Comparison of ENCODE assay signal across 20 mouse cellular contexts in genomic region chr19:40336694-40337093, GRCm38 (mm10).
"Had no signal": no experiment of that assay in that cellular context is flagged by ENCODE, and none has a peak within 500 bp of the region (broad histone marks: within the 10 kb centered on the region; RNA-seq: fewer than 3 reads in every experiment).

No protein-coding gene starts in this region.

- H3K4me2 ChIP-seq: lung, embryonic 15.5 days; midbrain, embryonic 13.5 days; neural tube, embryonic 12.5 days; neural tube, embryonic 15.5 days had no signal

- H3K4me1 ChIP-seq: lung, embryonic 15.5 days; midbrain, embryonic 13.5 days; neural tube, embryonic 12.5 days; neural tube, embryonic 15.5 days had no signal

- DNase-seq: kidney, adult 2 months; kidney, postnatal 25 days; layer of hippocampus, adult 9-11 months; lung, adult 18-20 months; lung, postnatal 10 days; lung, postnatal 36 days; right cerebral cortex, postnatal 25 days; thymus, adult 2 months; thymus, postnatal 14 days; thymus, postnatal 4 days had no signal

- H3K36me3 ChIP-seq: lung, embryonic 15.5 days; midbrain, embryonic 10.5 days had no signal

- H3K27ac ChIP-seq: kidney, postnatal 0 days; layer of hippocampus, adult 2 months; liver, embryonic 14.5 days; lung, embryonic 15.5 days; midbrain, embryonic 10.5 days; midbrain, embryonic 13.5 days; neural tube, embryonic 12.5 days; neural tube, embryonic 15.5 days had no signal

- H3K9ac ChIP-seq: liver, embryonic 14.5 days; lung, embryonic 15.5 days; midbrain, embryonic 13.5 days; neural tube, embryonic 12.5 days; neural tube, embryonic 15.5 days had no signal

- ATAC-seq: midbrain, embryonic 13.5 days; midbrain, embryonic 16.5 days had no signal

- H3K27me3 ChIP-seq: lung, embryonic 15.5 days; megakaryocyte, embryonic 14.5 days; midbrain, embryonic 13.5 days; neural tube, embryonic 12.5 days; neural tube, embryonic 15.5 days had no signal

- H3K9me3 ChIP-seq: lung, embryonic 15.5 days; midbrain, embryonic 10.5 days; midbrain, embryonic 13.5 days; neural tube, embryonic 12.5 days; neural tube, embryonic 15.5 days had no signal

- H3K4me3 ChIP-seq: layer of hippocampus, adult 2 months; lung, embryonic 15.5 days; megakaryocyte, embryonic 14.5 days; midbrain, embryonic 10.5 days; midbrain, embryonic 13.5 days; neural tube, embryonic 12.5 days; neural tube, embryonic 15.5 days had no signal
